Mouse (Mus musculus) heart, adult 2 months (tissue): ENCODE results near the gene Anks1.

Source experiments
- CTCF ChIP-seq: fragments of 200-600 bp; IDR thresholded peaks from 2 replicates; pipeline ENCODE4 v1.8.1; 2022; ENCODE audit warnings: antibody characterized with exemption, mild to moderate bottlenecking, moderate library complexity
- POLR2A ChIP-seq: fragments of 200-500 bp; IDR thresholded peaks from 2 replicates; pipeline ENCODE4 v1.6.1; 2011; ENCODE audit warnings: mild to moderate bottlenecking, low read depth, low read length, control low read depth; ENCODE audit not compliant: insufficient read depth

DNA sequence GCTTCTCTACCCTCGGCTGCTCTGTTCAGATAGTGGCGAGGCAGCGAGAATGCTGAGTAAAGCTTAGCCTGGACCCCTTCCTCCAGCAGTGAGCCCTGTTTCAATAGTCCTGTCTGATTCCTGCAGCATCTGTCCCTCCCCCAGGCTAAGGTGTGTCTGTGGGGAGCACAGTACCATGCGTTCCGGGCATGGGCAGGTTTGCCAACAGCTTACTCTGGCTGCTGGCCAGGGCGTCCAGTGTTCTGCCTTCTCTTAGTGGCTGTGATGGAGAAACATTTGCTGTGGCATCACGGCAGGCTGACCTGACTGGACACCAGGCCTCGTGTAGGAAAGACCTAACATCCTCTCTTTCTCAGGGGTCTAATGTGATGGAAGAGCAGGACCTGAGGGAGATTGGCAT, 141.1 kb downstream of the Anks1 start:
- TF ChIP-seq CTCF (no peak), POLR2A (no peak)
